Mouse (Mus musculus) yolk sac, embryonic 10.5 days (tissue): ENCODE results near the gene Pigr.
A peak's percentile ranks its signal among the peaks of the same experiment; 100 is the strongest.

Experiments used
- DNase-seq: peaks from one replicate; pipeline ENCODE4 v3.0.0-alpha.2; 2017; ENCODE audit warnings: low spot score

The Pigr gene

GRCm38 (mm10) chr1:130829906-130830830 is 3.7 kb downstream of the Pigr start:
- DNase-seq = no peak

GRCm38 (mm10) chr1:130832230-130833149 is 6.0 kb downstream of the Pigr start:
- no peak for DNase-seq

- DNase-seq = no peak
These were observed 8.9 kb downstream of the Pigr start for GRCm38 (mm10) chr1:130835161-130835936.

GRCm38 (mm10) chr1:130838288-130838687 is 11.8 kb downstream of the Pigr start:
- DNase-seq = no peak

- DNase-seq = peak; percentile 42
These were observed 14.3 kb downstream of the Pigr start for GRCm38 (mm10) chr1:130840599-130841379.

GRCm38 (mm10) chr1:130841621-130842020 is 15.1 kb downstream of the Pigr start:
- no peak for DNase-seq

DNA sequence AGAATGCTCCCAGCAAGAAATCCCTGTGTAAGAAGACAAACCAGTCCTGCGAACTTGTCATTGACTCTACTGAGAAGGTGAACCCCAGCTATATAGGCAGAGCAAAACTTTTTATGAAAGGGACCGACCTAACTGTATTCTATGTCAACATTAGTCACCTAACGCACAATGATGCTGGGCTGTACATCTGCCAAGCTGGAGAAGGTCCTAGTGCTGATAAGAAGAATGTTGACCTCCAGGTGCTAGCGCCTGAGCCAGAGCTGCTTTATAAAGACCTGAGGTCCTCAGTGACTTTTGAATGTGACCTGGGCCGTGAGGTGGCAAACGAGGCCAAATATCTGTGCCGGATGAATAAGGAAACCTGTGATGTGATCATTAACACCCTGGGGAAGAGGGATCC is 18.0 kb downstream of the Pigr start:
- no peak for DNase-seq

GRCm38 (mm10) chr1:130849530-130850214 is 23.2 kb downstream of the Pigr start:
- no peak for DNase-seq

DNA sequence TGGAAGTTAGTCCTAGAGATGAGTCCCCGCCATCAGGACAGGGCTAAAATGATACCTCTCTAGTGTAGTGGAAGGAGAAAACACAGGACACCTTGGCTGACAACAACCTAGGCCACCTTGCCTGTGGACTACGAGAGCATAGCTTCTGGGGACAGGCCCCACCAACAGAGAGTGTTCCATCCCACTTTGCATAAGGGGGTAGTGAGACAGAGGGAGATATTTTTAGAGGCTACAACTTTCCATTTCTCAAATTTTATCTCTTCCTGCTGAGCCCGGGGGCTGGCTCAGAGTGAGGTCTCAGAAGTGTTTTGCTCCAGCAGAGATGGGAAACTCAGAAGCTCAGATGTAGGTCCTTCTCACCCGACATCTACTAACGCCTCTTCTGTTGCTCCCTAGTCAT is 23.9 kb downstream of the Pigr start:
- no peak for DNase-seq

- DNase-seq = no peak
These were observed 28.3 kb downstream of the Pigr start for GRCm38 (mm10) chr1:130854819-130855218.

- no peak for DNase-seq
These were observed 29.2 kb downstream of the Pigr start for GRCm38 (mm10) chr1:130855723-130856122.

DNA sequence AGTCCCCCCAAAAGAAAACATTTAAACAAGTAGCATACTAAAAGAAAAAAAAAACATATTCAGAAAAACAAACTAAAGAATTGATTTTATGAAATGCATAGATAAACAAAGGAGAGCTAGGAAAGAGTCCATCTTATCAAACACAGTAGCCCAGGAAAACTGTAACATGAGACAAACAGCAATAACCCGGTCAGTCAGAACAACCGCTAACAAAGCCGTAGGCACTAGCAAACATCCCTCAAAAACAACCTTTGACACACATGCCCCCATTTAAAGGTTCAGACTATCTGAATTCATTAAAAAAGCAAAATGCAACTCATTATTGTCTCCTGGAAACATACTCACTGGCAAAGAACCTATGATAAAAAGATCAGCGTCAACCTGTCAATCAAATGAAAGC is 31.0 kb downstream of the Pigr start:
- DNase-seq = no peak

DNA sequence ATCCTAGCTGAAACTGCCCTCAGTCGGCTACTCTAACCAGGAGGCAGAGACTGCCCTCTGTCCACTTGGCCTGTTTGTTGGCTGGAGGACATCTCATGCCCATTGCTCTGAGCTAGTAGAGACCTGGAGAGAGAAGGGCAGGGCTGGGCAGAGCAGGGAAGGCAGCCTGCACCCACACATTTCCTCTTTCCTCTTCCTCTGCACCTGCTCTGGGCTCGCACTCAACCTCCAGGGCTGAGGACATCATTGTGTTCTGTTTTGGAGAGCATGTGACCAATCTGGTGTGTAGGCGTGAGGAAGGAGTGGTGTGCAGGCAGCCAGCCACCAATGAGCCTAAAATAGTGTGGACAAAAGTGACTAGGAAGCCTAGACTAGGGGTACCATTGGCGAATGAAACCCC is 37.8 kb downstream of the Pigr start:
- DNase-seq = no peak

GRCm38 (mm10) chr1:130864741-130865140 is 38.3 kb downstream of the Pigr start:
- DNase-seq = no peak

GRCm38 (mm10) chr1:130865541-130866221 is 39.2 kb downstream of the Pigr start, which contains the start of gene Fcmr:
Gene Fcmr (plus strand): TSS chr1:130865669.
- no peak for DNase-seq

- no peak for DNase-seq
These were observed 46.4 kb downstream of the Pigr start for GRCm38 (mm10) chr1:130872912-130873311.

DNA sequence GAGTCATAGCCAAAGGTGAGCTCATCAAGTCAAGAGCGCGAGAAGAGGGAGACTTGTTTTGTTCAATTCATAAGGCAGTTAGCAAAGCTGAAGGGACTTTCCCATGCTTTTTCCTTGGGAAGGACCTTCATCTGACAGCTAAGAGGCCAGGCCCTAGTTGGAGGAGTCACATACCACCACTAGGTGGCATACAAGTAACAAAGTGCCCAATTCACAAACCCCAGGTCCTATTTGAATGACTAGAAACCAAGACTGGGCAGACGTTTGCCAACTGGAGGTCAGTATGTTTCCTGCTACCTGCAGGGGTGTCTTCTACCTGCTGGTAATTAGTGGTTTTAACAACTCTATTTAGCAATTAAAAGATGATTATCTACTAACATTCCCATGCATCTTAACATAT is 48.7 kb downstream of the Pigr start:
- DNase-seq = peak; percentile 20

- no peak for DNase-seq
These were observed 49.4 kb downstream of the Pigr start for GRCm38 (mm10) chr1:130875910-130876309.

- peak; percentile 41 for DNase-seq
These were observed 50.5 kb downstream of the Pigr start for GRCm38 (mm10) chr1:130876931-130877509.
